Mouse (Mus musculus): ENCODE measurements around the gene Ltbp4.

The Ltbp4 gene

GRCm38 (mm10) chr7:27337175-27337853 is at the start of gene Ltbp4:
Gene Ltbp4 (minus strand): TSS chr7:27337692.
- DNase-seq = peak; percentile 53 to 64

GRCm38 (mm10) chr7:27384731-27385130 is 47.2 kb upstream of the Ltbp4 start:
- DNase-seq = peak; percentile 71 to 73

GRCm38 (mm10) chr7:27384134-27384533 is 46.6 kb upstream of the Ltbp4 start:
- DNase-seq = peak; percentile 49 to 58

- DNase-seq = no peak
These were observed 45.7 kb upstream of the Ltbp4 start for GRCm38 (mm10) chr7:27383233-27383632.

- no peak for DNase-seq
These were observed 44.1 kb upstream of the Ltbp4 start for GRCm38 (mm10) chr7:27381560-27381959.

GRCm38 (mm10) chr7:27381009-27381408 is 43.5 kb upstream of the Ltbp4 start:
- no peak for DNase-seq

GRCm38 (mm10) chr7:27379836-27380235 is 42.3 kb upstream of the Ltbp4 start:
- no peak for DNase-seq

- DNase-seq = peak; percentile 82 to 86
These were observed 40.9 kb upstream of the Ltbp4 start for GRCm38 (mm10) chr7:27378431-27378830.

GRCm38 (mm10) chr7:27375274-27375673 is 37.8 kb upstream of the Ltbp4 start:
- DNase-seq = peak in 1 of 2 experiments; percentile 29

GRCm38 (mm10) chr7:27371715-27372462 is 34.4 kb upstream of the Ltbp4 start:
- no peak for DNase-seq

- no peak for DNase-seq
These were observed 31.6 kb upstream of the Ltbp4 start for GRCm38 (mm10) chr7:27369111-27369510.

GRCm38 (mm10) chr7:27367976-27368375 is 30.5 kb upstream of the Ltbp4 start:
- no peak for DNase-seq

GRCm38 (mm10) chr7:27366082-27366844 is 28.8 kb upstream of the Ltbp4 start:
- DNase-seq = peak in 1 of 2 experiments; percentile 52

GRCm38 (mm10) chr7:27364379-27364778 is 26.9 kb upstream of the Ltbp4 start:
- peak in 1 of 2 experiments; percentile 39 for DNase-seq

- DNase-seq = peak; percentile 99 to 100
These were observed 23.9 kb upstream of the Ltbp4 start for GRCm38 (mm10) chr7:27361283-27361946.

GRCm38 (mm10) chr7:27360749-27361148 is 23.3 kb upstream of the Ltbp4 start:
- DNase-seq = no peak

GRCm38 (mm10) chr7:27359706-27360358 is 22.3 kb upstream of the Ltbp4 start:
- no peak for DNase-seq

GRCm38 (mm10) chr7:27359162-27359561 is 21.7 kb upstream of the Ltbp4 start:
- no peak for DNase-seq

- no peak for DNase-seq
These were observed 20.1 kb upstream of the Ltbp4 start for GRCm38 (mm10) chr7:27357595-27357978.

GRCm38 (mm10) chr7:27356861-27357594 is 19.5 kb upstream of the Ltbp4 start, which contains the start of gene Gm20479:
Gene Gm20479 (minus strand): TSS chr7:27357419.
- peak in 1 of 2 experiments; percentile 52 for DNase-seq

GRCm38 (mm10) chr7:27356248-27356647 is 18.8 kb upstream of the Ltbp4 start:
- DNase-seq = peak; percentile 62 to 68

Data from cerebellum, postnatal 10 days (tissue).